Mouse (Mus musculus) embryonic fibroblast, embryonic 13.5 days (primary cell): ENCODE results near the gene Tsc22d2.

Experiments
- CTCF ChIP-seq: IDR thresholded peaks from 2 replicates; pipeline ENCODE4 v1.5.1; 2011; ENCODE audit warnings: mild to moderate bottlenecking, control low read depth, low read length, moderate library complexity, borderline replicate concordance; ENCODE audit not compliant: insufficient read depth
- POLR2A ChIP-seq: IDR thresholded peaks from 2 replicates; pipeline ENCODE4 v1.6.1; 2011; ENCODE audit warnings: low read depth, mild to moderate bottlenecking, control low read depth, low read length, moderate library complexity

- TF ChIP-seq POLR2A (no peak), CTCF (no peak)
Observed at GRCm38 (mm10) chr3:58455255-58455654, 40.7 kb downstream of the Tsc22d2 start.
